Mouse (Mus musculus) midbrain, postnatal 0 days (tissue): ENCODE data around the gene Nr1h4. TPM values are rescaled to one million over a fixed set of nuclear protein-coding genes. Genes with fewer than 3 reads are reported as not detected.

Experiments
- ATAC-seq: fragments of 200-750 bp; cut with Nextera tagmentation; 2 replicates; pipeline ENCODE4 v1.8.0; 2017; ENCODE audit warnings: moderate number of reproducible peaks, mild to moderate bottlenecking, moderate TSS enrichment, moderate library complexity; ENCODE audit not compliant: low FRiP score
- DNase-seq: peaks from one replicate; pipeline ENCODE4 v3.0.0-alpha.2; 2015; ENCODE audit warnings: low spot score
- H3K27ac ChIP-seq: fragments of 300-500 bp; sonication (generic); 2 replicates; pipeline ENCODE4 v1.5.1; 2014; ENCODE audit warnings: low read depth, mild to moderate bottlenecking, low read length, mixed read lengths
- H3K27me3 ChIP-seq: fragments of 300-500 bp; sonication (generic); 2 replicates; pipeline ENCODE4 v1.6.1; 2014; ENCODE audit warnings: low read length, control low read depth, mixed read lengths; ENCODE audit not compliant: insufficient read depth
- H3K36me3 ChIP-seq: fragments of 300-500 bp; sonication (generic); 2 replicates; pipeline ENCODE4 v1.6.1; 2014; ENCODE audit warnings: low read length, control low read depth, mixed read lengths; ENCODE audit not compliant: insufficient read depth
- H3K4me1 ChIP-seq: fragments of 300-500 bp; sonication (generic); 2 replicates; pipeline ENCODE4 v1.6.1; 2014; ENCODE audit warnings: mild to moderate bottlenecking, control low read depth, antibody characterized with exemption, low read length, mixed read lengths; ENCODE audit not compliant: insufficient read depth
- H3K4me2 ChIP-seq: fragments of 300-500 bp; sonication (generic); 2 replicates; pipeline ENCODE4 v1.6.1; 2014; ENCODE audit warnings: low read depth, mild to moderate bottlenecking, low read length, mixed read lengths; ENCODE audit not compliant: poor library complexity, severe bottlenecking
- H3K4me3 ChIP-seq: fragments of 300-500 bp; sonication (generic); 2 replicates; pipeline ENCODE4 v1.5.1; 2014; ENCODE audit warnings: low read depth, mild to moderate bottlenecking, low read length, moderate library complexity
- H3K9ac ChIP-seq: fragments of 300-500 bp; sonication (generic); replicated peaks from 2 replicates; pipeline ENCODE4 v1.6.1; 2014; ENCODE audit warnings: mild to moderate bottlenecking, low read length, moderate library complexity, mixed read lengths; ENCODE audit not compliant: poor library complexity, severe bottlenecking
- H3K9me3 ChIP-seq: fragments of 300-500 bp; sonication (generic); 2 replicates; pipeline ENCODE4 v1.6.1; 2016; ENCODE audit warnings: low read length, control low read depth
- CTCF ChIP-seq: IDR thresholded peaks from 2 replicates; pipeline ENCODE4 v1.5.1; 2016; ENCODE audit warnings: antibody characterized with exemption, mild to moderate bottlenecking
- WGBS: fragments of 180-500 bp; shearing (Covaris S2); extraction: QIAGEN DNeasy Blood & Tissue Kit; methylation state at CpG from one replicate; pipeline ENCODE4 v1.1.7; 2014; 5-methylcytosine and 5-hydroxymethylcytosine counted together
- polyA plus RNA-seq: library from polyadenylated mRNA; unstranded; fragments of >200 nt; fragmentation: Nextera tagmentation; extraction: Ambion mirVana; gene quantifications from 2 replicates; pipeline ENCODE4 v1.2.1, GENCODE M21; 2015
- total RNA-seq: library from RNA; depleted of rRNA; stranded (reverse); fragments of >200 nt; gene quantifications from 2 replicates; pipeline ENCODE4 v1.2.3, GENCODE M21; 2014

Nr1h4 gene
- total and polyA plus RNA-seq, 2 experiments from 2014 or later, result not detected

GRCm38 (mm10) chr10:89450411-89450810 is 83.0 kb downstream of the Nr1h4 start:
- no peaks in the 10 kb centered on the region for H3K4me1 ChIP-seq
- no peak overlapping the region for H3K9ac ChIP-seq
- no peak overlapping the region for H3K4me2 ChIP-seq
- WGBS, result 73% methylated on average over 10 of the region's 10 CpGs
- H3K27me3 ChIP-seq, result 0 out of 2 replicates have a peak, but pooled peaks cover 5% of the 10 kb centered on the region
- no peak overlapping the region for H3K27ac ChIP-seq
- no peaks in the 10 kb centered on the region for H3K36me3 ChIP-seq
- no peak overlapping the region for H3K4me3 ChIP-seq
- ATAC-seq (no peak), DNase-seq (peak; percentile 67)
- no peaks in the 10 kb centered on the region for H3K9me3 ChIP-seq
- TF ChIP-seq CTCF, result no peak

- 33% methylated on average over 3 of the region's 3 CpGs for WGBS
- H3K27me3 ChIP-seq, result peaks cover 9% of the 10 kb centered on the region; the same call in 1 of the 2 replicates
- no peak for ATAC-seq
- no peaks in the 10 kb centered on the region for H3K4me1 ChIP-seq
- H3K4me3 ChIP-seq, result peak overlapping the region; percentile 57
- H3K4me2 ChIP-seq, result peak overlapping the region; percentile 93
- peak overlapping the region; percentile 68; the same call in 1 of the 2 replicates for H3K9ac ChIP-seq
- H3K9me3 ChIP-seq, result no peaks in the 10 kb centered on the region
- TF ChIP-seq CTCF, result no peak
- DNase-seq, result no peak
- no peaks in the 10 kb centered on the region for H3K36me3 ChIP-seq
- H3K27ac ChIP-seq, result no peak overlapping the region
Observed at GRCm38 (mm10) chr10:89444381-89444780, 89.0 kb downstream of the Nr1h4 start.

GRCm38 (mm10) chr10:89443623-89444151 is 89.7 kb downstream of the Nr1h4 start, which contains the start of gene Gas2l3:
Gene Gas2l3 (minus strand): TSS chr10:89443967.
- peak; percentile 85 for DNase-seq
- ATAC-seq, result peak; percentile 94
- Histone ChIP-seq H3K9me3 (no peaks in the 10 kb centered on the region), H3K4me3 (peak within 1 kb of the TSS; percentile 57), H3K4me2 (peak within 1 kb of the TSS; percentile 93), H3K36me3 (no peaks in the 10 kb centered on the region), H3K27ac (no peak within 1 kb of the TSS), H3K4me1 (no peaks in the 10 kb centered on the region), H3K27me3 (peaks cover 9% of the 10 kb centered on the region; the same call in 1 of the 2 replicates), H3K9ac (peak within 1 kb of the TSS; percentile 68)
- TF ChIP-seq CTCF, result no peak
- WGBS, result under 1% methylated on average over 39 of the region's 39 CpGs

GRCm38 (mm10) chr10:89443115-89443622 is 90.2 kb downstream of the Nr1h4 start:
- Histone ChIP-seq H3K4me2 (peak overlapping the region; percentile 93), H3K9ac (peak overlapping the region; percentile 68), H3K4me3 (peak overlapping the region; percentile 57), H3K27ac (no peak overlapping the region), H3K9me3 (no peaks in the 10 kb centered on the region), H3K36me3 (no peaks in the 10 kb centered on the region), H3K4me1 (no peaks in the 10 kb centered on the region), H3K27me3 (peaks cover 9% of the 10 kb centered on the region; the same call in 1 of the 2 replicates)
- ATAC-seq, result peak; percentile 46
- under 1% methylated on average over 17 of the region's 17 CpGs for WGBS
- DNase-seq, result no peak
- TF ChIP-seq CTCF, result no peak

- ATAC-seq, result no peak
- H3K9me3 ChIP-seq, result no peaks in the 10 kb centered on the region
Observed at GRCm38 (mm10) chr10:89442640-89443039, 90.7 kb downstream of the Nr1h4 start.

GRCm38 (mm10) chr10:89441961-89442360 is 91.4 kb downstream of the Nr1h4 start:
- peaks cover 9% of the 10 kb centered on the region; the same call in 1 of the 2 replicates for H3K27me3 ChIP-seq
- ATAC-seq (no peak), DNase-seq (no peak)
- no peaks in the 10 kb centered on the region for H3K9me3 ChIP-seq
- TF ChIP-seq CTCF, result no peak
- no peak overlapping the region for H3K4me2 ChIP-seq
- H3K4me1 ChIP-seq, result no peaks in the 10 kb centered on the region
- H3K4me3 ChIP-seq, result no peak overlapping the region
- H3K36me3 ChIP-seq, result no peaks in the 10 kb centered on the region
- H3K27ac ChIP-seq, result no peak overlapping the region
- WGBS, result 97% methylated on average over 3 of the region's 3 CpGs
- H3K9ac ChIP-seq, result no peak overlapping the region

More at GRCm38 (mm10) chr10:89442640-89443039, 90.7 kb downstream of the Nr1h4 start:
- Histone ChIP-seq H3K4me2 (peak overlapping the region; percentile 93), H3K27me3 (peaks cover 9% of the 10 kb centered on the region; the same call in 1 of the 2 replicates), H3K4me3 (peak overlapping the region; percentile 57), H3K27ac (no peak overlapping the region), H3K9ac (no peak overlapping the region), H3K36me3 (no peaks in the 10 kb centered on the region), H3K4me1 (no peaks in the 10 kb centered on the region)
- TF ChIP-seq CTCF, result no peak
- no peak for DNase-seq
- 18% methylated on average over 4 of the region's 4 CpGs for WGBS
